Mouse (Mus musculus) adrenal gland (tissue): Measurements from ENCODE around the gene Cd6.

ENCODE experiments used
- intact Hi-C: fragments of 180-260 bp; cut with DNase I; formaldehyde crosslinking; loops from one replicate; pipeline ENCODE4 v1.15.1; 2025

The Cd6 gene

DNA sequence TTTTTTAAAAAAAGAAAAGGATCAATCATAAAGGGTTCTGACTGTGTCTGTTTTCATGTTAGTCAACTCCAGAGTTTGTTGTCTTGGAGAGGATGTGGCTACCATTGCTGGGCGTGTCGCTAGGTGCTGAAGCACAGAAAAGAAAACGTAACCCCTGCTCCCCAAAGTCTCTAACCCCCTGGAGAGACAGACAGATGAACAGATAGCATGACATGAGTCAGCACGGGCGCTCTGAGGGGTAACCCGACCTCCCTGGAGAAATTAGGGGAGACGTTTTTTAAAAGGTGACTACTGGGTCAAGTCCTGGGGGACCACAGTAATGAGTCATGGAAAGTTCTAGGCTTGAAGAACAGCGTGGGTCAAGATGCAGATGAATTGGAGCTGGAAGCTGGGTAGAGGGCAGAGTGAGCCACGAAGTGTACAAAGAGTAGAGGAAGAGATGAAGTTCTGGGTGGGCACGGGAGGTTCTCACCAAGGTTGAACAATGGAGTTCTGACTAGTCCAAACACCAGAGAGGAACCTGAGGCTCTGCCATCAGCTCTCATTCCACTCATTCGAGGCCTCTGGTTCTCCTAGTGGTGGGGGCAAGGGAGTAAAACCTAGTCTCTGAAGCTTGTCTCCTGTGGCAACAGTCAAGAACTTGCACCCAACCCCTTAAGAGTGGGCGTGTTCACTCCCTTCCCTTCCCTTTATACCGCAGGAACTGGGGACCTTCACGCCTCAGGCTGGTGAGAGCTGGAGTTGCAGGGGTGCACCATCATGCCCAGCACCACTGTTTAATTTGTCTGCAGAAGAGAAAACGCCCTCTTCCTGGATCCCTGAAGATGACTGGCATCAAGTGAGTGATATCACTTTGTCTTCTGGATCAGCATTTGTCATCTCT, 9.4 kb upstream of the Cd6 start, which contains the start of gene Slc15a3:
Gene Slc15a3 (plus strand): TSS at position 718 of the 883 bp plus-strand sequence.
- intact Hi-C loops = no loop called here

DNA sequence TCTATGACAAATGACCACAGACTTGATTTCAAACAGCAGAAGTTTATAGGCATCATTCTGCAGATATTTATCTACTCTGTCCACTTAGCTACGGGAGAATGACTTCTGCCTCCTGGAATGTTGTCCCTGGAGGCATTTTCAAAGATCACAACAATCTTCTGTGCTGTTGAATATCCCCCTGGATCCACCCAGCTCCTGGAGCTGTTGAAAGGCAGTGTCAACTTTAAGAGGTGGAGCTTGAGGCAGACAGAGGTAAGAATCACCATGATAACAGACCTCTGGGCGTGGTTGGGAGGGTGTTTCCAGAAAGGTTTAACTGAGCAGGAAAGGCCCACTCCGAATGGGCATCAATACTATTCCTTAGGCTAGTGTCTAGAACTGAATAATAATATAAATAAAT, 5.8 kb upstream of the Cd6 start:
- intact Hi-C loops = no loop called here

DNA sequence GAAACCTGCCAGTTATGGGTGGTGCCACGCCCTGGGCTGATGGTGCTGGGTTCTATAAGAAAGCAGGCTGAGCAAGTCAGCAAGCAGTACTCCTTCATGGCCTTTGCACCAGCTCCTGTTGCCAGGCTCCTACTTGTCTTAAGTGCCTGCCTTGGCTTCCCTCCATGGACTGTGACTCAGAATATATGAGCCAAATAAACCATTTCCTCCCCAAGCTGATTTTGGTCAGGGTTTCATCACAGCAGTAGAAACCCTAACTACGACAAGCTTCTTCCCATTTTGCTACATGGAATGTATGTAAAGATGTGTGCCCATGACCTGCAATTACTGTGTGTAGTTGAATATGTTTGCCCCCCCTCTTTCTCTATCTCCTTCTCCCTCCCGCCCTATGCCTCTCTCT, 3.8 kb upstream of the Cd6 start:
- intact Hi-C loops = loop anchor here (5.0 kb wide), 2 partner anchors 116 to 156 kb away; partner anchors contain the start of gene Pga5

DNA sequence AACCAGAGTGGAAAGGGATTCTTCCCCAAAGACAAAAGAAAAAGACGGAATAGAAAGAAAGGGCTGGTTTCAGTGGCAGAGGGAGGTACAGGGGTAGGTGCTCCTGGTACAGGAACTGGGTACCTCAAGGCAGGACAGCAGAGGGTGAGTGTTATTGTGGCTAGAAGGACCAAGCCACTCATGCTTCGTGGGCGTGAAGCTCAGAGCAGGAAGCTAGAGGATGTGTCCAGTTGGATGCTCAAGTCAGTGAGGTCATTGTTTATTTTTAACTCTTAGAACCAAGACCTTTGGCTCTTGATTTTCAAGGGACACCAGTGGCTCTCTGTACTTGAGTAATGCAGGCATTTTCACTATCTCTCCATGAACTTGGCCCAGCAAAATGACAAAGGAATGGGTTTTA, 2.2 kb upstream of the Cd6 start:
- intact Hi-C loops = loop anchor here (5.0 kb wide), 2 partner anchors 115 to 155 kb away; partner anchors contain the start of gene Pga5

DNA sequence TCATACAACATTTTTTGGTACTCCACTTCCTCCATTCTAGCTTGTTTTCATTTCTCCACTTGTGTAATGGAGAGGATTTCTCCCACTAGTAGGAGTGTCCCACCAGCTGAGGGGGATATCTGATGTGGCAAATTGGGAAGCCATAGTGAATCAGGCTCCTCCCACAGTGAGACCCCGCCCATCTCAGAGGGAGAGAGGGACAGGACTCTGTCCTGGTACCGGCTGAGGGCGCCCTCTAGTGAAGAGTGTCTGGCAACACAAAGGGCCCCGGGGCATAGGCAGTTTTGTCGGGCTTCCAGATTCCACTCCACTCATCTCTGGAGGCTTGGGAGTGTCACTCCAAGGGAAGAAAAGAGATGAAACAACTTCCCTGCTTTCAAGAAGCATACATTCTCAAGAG, 1.6 kb upstream of the Cd6 start:
- intact Hi-C loops = loop anchor here (5.0 kb wide), 2 partner anchors 114 to 154 kb away; partner anchors contain the start of gene Pga5

DNA sequence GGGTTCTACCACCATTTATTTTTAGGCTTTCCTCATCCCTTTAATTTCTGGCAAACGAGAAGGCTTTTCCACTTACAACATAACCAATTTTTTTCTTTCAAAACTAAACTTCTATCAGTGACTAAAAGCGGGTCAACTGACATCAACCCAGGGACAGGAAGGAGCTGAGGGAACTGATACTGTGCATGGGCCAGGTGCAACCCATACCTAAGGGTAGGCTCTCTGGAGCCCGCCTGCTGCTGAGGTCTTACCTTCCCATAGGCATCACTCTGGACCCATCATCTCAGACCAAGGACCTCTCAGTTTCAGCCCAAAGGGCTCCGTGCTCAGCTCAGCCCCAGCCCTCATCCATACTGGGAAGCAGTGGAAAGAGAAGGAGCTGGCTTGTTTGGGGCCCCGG, 1.5 kb downstream of the Cd6 start:
- intact Hi-C loops = no loop called here

DNA sequence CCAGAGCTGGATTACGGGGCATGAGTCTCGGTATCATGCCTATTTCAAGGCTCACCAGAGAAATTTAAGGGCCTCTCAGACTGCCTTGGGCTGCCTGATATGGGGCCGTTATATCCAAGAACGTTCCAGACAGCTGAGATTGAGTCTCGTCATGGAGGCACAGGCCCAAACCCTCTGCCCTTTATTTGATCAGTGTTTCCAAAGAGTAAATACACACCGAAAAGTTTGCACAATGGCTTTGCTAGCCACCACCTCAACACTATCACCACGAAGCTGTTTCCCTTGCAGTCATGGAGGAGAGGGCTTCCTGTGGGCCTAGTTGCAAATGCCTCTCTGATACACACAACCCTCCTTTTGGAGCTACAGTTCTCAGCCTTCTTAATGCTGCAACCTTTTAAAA, 5.8 kb downstream of the Cd6 start:
- intact Hi-C loops = no loop called here

DNA sequence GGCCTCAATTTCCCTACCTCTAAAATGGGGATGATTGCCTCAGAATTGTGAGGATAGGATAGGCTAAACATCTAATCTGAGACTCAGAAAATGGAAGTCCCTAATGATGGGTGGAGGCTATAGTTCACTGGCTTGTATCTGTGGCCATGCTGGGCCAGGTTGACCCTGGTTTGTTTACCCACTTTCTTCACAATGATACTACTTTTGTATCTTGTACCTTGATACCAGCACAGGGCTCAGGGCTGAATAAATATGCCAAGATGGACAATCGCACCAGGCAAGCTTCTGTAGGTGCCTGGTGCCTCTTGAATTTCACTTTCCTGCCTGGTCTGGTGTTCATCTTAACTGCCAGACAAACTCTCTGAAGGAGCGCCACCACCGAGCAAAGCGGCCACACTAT, 7.3 kb downstream of the Cd6 start:
- intact Hi-C loops = no loop called here

DNA sequence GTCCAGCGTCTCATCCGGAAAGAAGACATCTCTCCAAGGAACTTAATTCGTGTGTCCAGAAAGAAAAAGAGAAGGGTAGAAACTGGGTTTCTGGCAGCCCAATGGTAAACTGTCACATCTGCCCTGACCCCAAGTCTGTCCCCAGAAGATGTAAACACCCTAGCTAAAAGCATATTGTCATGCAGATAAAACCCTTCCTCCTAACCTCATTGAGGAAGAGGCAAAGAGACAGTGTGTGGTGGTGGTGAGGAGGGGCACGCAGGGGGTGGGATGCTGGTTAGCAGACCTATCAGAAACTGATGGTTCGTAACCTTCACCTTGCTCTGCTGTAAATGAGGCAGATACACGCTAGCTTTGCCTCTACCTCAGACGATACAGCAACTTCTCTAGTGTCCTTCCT, 8.5 kb downstream of the Cd6 start:
- intact Hi-C loops = no loop called here

DNA sequence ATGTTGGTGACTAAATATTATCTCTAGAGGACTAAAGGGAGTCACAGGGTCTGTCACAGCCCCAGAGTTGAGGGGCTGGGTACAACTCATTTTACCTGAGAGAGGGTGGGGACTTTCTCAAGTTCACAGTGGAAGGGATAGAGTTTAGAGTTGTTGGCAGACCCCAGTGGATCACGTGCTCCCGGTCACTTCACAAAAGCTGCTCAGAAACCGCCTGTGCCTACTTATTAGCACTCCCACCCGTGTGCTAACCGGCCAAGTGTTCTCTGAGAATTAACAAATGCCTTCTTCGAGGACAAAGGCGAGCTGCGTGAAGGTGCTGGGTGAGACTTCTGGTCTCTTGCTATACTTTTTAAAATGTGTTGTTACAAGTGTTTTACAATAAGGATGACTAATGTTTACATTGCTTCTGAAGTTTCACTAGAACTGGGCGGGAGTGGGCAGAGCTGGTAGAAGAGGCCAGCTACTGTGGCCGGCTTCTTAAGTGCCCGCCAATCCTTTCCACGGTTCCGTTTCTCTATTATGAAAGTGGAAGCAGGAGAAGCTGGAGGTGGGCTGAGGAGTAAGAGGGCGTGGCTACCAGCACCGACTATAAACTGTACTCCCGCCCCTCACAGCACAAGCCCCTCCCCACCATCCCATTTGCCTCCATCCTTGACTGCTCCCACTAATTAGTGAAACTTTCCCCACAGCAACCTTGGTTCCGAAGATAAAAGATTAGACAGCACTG, 11.5 kb downstream of the Cd6 start:
- intact Hi-C loops = no loop called here

DNA sequence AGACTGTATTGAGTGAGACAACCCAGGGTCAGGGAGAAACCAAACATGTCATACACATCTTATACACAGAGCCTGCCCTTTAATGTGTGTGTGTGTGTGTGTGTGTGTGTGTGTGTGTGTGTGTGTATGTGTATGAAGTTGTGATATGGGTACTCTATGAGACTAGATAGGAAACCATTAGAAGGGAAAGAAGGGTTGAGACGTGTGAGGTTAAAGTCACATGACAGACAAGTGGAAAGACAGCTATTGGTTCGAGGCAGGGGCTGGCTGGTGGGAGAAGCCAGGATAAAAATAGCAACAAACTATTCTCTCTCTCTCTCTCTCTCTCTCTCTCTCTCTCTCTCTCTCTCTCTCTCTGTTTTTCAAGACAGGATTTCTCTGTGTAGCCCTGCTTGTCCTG, 13.4 kb downstream of the Cd6 start:
- intact Hi-C loops = no loop called here

DNA sequence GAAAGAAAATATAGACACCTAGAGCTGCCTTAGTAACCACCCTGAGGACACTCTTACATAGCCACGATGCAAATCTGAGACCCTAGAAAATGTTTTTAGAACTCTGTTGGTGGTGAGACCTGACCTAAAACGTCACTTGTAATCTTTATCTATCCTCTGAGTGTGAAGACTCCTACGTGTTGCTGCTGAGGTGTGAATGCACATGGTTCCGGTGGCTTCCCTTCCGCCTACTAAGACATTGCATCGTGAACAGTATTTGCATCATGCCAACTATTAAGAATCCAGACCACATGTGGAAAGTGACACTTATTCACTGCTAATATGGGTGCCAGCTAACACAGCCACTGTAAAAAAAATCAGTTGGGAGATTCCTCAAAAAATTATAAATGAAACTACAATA, 14.0 kb downstream of the Cd6 start:
- intact Hi-C loops = no loop called here

DNA sequence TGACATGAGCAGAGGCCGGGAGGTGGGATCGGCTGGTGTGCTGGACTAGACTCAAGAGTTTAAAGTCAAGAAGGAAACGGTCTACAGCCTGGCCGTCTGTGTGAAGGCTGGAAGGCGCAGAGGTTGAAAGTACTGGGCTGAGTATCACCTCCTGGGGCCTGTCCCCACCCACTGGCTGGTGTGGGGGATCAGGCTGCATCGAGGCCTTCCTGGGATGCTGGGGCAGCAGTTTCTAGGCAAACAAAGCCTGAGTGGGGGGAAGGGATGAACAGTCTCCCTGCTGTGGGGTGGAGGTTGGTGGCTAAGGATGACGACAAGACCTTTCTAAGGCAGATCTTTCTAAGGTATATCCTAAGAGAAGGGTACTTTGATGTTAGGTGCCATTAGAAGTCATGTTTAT, 16.0 kb downstream of the Cd6 start:
- intact Hi-C loops = no loop called here

DNA sequence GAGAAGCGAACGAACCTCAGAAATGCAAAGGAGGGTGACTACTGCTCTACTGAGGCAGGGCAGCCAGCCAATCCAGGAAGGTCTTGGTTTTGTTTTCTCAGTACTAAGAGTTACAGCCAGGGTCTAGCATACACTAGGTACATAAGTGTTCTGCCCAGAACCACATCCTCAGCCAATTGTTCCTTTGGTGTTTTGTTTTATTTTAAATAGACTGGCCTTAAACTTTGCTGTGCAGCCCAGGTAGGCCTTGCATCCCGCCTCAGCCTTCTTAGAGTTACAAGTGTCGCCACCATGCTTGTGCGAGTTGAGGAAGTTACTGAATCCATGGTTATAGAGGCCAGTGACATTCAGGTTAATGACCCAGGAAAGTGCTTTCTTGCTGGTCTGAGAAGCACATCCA, 16.8 kb downstream of the Cd6 start:
- intact Hi-C loops = no loop called here

DNA sequence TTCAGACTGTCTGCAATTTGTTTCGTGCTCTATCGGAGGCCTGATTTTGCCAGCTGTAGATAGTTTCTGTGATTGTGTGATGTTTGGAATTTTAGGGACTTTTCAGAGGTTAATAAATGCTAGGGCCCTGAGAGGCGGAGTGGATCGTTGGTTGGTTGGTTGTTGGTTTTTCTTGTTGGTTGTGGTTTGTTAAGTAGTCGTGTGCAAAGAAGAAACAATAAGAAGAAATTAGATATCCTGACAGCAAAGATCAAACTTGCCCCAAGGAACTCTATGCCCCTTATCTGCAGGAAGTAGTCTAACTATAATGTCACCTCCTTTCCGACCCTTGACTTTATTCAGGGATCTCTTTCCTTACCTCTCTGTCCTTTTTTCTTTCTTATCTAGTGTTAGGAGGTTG, 18.4 kb downstream of the Cd6 start:
- intact Hi-C loops = no loop called here

DNA sequence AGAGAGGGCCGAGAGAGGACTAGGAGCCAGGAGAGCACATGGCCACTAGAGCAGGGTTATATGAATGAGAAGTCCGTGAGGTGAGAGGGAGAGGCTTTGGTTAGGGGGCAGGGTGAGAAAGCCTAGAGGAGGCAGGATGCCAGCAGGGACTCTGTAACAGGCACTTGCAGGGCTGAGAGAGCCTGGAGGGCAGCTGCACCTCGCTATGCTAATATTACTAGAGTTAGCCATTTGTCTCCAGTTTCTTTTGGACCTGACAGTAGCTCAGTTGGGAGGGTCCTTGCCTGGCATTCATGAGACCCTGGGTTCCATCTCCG, 19.7 kb downstream of the Cd6 start:
- intact Hi-C loops = no loop called here

DNA sequence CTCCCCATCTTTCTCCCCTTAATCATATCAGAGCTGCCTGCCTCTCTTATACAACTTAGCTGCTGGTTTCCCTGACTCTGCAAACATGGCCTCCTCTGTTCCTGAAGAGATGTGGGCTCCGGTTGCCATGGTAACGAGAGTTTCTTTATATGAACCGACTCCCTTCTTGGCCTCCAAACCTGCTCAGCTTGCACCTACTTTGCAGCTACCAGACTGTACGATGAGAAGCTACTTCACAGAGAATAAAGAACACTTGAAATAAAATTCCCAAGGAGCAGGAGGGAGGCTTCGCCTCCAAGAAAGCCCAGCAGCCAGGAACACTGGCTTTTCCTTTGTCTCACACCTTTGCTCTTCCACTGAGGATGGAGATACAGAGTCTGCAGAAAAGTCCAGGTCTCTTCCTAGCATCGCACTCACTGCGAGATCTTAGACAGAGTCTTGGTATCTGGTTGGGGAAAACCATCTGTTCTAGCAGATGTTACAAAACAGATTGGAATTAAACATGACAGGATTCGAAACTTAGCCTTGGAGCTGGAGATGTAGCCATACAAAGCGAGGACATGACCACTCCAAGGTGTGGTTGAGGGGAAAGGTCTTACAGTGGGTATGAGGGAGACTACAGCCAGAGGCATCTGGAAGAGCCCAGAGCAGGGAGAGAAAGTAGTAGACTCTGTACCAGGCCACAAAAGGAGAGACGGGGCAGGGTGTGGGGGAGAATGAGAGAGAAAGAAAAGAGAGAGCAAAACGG, 20.3 kb downstream of the Cd6 start:
- intact Hi-C loops = no loop called here

DNA sequence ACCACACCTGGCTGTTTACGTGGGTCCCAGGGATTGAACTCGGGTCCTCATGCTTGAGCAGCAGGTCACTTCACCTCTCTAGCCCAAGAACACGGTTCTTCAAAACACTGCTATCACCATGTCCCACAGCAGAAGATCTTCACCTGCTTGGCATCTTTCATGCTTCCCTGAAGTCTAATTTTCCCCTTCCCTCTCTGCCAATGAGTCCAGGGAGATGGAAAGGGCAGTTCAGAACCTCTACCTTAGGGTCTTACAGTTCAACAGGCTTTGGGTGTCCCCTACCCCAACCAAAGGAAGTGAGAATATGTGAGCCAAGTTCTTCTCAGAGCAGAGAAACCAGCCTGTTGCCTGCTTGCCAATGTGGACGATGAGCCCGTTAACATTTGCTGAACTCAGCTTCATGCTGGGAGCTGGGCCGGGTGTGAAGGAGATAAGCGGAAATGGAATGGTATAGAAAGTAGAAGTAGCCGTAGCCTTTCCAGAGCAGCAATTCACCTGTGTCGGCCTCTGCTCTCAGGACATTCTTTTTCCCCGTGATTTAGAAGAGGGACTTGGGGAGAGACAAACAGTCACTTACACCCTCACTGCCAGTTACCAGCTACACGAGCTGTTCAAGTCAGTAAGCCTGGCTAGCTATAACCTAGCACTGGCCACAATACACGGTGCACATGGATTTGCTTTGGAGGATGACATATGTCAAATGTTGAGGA, 21.2 kb downstream of the Cd6 start:
- intact Hi-C loops = no loop called here

DNA sequence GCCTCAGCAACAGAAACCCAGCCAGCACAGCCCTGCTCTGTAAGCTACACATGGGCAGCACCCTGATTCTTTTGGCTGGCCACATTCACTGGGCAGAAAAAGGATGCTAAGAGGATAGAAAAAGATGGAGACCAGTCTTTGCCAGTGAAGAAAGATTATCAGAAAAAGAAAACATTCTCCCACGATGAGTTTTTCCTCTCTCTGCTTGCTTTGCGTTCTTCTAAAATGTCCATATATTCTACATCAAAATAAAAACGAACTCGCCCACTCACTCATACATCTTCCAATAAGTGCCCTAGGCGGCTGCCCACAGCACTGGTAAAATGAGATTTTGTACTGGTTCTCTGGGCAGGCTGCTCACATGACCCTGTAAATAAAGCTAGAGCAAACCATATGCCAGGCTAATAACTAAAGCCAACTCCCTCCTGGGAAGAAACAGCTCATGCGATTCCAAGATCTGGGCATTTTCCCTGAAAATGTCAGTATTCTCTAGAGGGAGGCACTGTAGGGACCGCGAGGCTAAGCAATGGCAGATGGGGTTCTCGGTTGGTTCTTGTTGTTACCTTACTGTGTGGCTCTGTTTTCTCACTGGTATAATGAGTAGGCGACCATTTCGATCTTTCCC, 24.1 kb downstream of the Cd6 start:
- intact Hi-C loops = no loop called here

DNA sequence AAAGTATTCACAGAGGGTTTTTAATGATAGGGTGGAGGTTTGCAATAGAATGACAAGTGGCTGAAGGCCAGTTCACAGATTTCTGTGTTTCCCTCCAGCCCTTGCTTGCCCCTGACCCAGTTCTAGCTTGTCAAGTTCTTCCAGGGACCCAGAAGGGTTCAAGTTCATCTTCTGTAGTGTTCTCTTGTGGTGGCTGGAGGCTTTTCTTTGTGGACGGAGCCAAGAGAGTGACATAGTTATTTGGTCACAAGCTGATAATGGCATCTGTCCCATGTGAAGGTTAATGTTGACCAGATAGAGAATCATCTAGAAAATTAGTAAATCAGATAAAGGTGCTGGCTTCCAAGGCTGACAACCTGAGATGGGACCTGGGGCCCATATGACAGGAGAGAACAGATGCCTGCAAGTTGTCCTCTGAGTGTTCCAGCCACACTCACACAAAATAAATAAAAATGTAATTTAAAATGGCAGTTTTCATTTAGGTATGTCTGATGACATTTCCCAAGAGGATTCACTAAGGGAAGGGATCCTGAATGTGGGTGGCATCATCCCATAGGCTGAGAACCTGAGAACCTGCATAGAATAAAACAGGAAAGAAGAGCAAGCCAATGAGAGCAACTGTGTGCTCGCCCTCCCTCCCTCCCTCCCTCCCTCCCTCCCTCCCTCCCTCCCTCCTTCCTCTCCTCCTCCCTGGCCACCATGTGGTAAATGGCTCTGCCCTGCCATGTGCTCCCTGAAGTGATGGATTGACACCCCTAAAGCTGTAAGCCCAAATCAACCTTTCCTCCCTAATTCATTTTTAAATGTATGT, 24.8 kb downstream of the Cd6 start:
- intact Hi-C loops = no loop called here
